Mouse (Mus musculus) urinary bladder, postnatal 36 days (tissue): Measurements from ENCODE around the gene Ube2b.

ENCODE experiments used
- DNase-seq, 2 experiments: peaks; one replicate each; pipeline ENCODE4 v3.0.0; 2022; ENCODE audit warnings: low spot score in 2 of 2, mixed read lengths in 1 of 2

The Ube2b gene

DNA sequence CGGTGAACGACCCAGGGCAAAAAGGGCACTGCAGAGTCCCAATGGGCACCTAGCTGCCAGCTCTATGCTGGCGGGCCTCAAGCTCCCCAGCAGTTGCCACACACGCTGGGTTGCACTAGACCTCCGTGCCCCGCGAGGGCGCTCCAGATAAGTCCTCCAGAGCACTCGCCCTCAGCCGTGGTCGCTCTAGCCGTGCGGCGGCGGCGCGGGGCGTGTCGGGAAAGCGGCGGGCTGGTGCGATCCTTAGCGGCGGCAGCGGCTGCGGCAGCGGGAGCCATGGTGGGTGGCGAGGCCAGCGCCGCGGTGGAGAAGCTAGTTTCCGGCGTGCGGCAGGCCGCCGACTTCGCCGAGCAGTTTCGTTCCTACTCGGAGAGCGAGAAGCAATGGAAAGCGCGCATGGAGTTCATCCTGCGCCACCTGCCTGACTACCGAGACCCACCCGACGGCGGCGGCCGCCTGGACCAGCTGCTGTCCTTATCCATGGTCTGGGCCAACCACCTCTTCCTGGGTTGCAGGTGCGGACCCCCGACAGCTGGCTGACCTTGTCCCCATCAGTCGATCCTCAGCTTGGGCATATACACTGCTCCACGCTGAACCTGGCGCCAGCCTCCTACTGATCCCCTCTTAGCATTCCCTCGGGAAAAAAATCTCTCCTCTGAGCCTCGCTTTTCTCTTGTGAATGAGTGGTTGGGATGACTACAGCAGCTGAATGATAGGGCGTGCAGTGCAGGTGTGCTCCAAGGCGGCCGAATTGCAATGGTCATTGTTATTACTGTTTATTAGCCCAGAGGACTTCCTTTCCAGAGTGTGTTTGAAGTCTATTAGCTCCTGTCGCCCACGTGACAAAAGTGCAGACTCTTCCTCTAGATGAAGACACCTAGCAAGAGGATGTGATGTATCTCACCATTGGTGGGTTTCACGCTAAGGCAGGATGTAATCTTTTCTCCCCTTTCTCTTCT is 32.8 kb downstream of the Ube2b start, which contains the start of gene Cdkn2aipnl:
Gene Cdkn2aipnl, plus strand, starts transcription at position 219 of the 959 bp plus-strand sequence.
- peak; percentile 94 to 96 for DNase-seq

DNA sequence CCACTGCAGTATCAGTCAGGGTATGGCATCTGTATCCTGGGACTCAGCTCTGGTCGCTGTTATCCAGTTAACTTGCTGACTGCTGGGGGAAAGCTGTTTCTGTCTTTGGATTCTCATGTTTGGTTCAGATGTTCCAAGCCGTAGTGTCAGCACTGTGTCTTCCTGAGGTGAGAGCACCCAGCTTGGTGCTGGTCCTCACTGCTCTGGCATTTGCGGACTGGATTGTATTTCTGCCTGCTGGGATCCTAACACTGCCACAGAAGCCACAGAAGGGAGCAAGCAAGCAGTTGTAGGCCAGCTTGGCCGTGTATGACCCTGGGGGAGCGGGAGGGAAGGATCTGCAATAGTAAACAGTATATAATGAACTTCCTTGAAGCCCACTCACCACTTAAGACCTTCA is 33.9 kb downstream of the Ube2b start:
- no peak for DNase-seq

DNA sequence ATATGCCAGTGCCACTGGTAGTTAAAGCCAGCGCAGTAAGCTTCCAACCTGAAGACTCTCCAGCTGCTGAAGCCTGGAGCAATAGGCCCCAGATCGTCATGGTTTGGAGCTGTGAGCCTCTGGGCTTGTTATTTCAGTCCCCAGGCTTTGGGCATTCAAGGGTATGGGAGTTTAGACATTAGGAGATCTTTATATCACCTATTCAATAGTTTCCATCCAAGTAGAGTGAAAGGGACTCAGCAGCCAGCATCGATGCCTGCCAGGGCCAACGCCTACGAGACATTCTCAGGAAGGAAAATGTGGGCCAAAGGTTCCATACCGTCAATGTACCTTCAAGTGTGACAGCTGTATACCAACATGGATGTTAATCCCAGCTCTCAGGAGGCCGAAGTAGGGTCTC is 38.3 kb downstream of the Ube2b start:
- no peak for DNase-seq

DNA sequence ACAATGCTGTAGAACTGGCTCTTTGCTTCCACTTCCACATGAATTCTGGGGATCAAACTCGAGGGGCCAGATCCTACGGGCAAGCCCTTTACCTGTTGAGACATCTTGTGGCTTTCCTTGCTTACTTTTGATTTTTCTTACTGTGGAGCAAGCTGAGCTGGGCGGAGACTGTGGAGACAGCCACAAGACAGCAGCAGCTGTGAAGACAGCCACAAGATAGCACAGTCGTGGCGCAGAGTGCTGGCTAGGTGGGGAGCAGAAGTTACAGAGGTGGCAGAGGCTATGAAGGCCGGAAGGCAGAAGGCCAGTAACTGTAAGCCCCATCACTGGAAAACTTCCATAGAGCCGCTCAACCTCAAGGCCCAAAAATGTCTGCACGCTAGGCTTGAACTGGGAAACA is 38.8 kb downstream of the Ube2b start:
- DNase-seq = no peak

DNA sequence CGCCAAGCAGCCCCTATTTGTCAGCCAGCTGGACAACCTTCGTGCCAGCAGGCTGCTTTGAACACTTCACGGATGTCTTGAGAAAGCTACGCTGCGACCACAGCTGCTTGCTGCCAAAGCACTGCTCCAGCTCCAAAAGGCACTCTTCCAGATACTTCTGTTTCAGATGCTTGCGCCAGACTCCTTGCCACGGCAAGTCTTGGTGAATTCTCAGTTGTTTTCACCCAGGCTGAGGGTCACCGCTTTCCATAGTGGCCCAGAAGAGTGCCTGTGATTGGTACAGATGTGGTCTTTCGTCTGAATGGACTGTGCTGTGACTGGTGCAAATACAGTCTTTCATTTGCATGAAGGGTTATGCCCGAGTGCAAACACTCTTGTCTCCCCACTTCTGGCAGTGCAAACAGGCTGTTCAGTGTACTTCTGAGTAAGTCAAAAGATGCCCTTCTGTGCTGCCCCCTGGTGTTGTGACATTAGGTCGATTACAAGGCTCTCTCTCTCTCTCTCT is 39.5 kb downstream of the Ube2b start:
- peak in 1 of 2 experiments; percentile 40 for DNase-seq

DNA sequence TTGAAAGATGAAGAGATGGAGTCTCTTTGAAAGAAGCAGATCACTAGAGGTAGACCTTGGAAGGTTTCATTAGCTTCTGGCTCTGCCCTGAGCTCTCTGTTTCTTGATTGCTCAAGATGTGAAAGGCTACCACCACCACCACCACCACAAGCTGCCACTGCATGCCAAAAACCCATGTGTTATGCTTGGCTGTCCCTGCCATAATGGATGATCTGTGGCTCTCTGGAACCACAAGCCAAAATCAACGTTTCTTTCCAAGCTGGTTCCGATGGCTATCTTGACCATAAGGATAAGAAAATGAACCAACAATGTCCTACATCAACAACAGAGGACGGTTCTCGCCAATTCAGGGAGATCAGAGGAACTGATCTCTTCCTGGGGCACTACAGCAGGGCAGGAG is 40.5 kb downstream of the Ube2b start:
- no peak for DNase-seq

DNA sequence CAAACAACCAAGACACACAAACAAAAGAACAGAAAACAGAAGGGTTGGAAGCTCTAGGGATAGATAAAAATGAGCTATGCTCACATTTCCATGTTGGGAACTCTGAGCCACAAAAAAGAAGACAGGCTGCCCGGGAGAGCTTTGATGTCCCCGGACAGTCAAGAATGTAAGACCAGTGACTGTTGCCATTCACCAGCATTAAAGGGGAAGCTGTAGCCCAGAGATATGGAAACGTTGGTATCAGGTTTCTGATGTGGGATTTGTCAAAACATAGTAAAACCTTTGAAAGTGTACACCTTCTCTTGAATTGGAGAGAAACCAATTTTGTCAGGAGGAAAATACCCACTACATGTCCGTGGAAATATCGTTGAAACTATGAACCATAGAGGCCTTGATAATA is 41.1 kb downstream of the Ube2b start:
- DNase-seq = no peak

DNA sequence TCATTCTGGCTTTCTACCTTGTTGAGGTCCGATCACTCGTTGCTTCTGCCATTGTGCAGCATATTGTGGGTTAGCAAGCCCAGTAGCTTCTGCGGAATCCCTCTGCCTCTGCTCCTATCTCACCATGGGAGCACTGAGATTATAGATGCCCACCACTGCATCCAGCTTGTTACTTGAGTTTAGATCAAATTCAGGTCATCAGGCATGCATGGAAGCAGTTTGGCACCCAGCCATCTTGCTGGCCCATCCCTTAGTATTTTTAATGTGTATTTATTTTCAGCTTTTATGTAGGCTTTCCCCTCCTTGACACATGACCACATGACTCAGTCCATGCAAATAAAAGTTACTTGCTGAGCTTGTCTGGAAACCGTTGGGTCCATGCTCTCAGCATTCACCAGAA is 42.8 kb downstream of the Ube2b start:
- DNase-seq = peak; percentile 18 to 33

DNA sequence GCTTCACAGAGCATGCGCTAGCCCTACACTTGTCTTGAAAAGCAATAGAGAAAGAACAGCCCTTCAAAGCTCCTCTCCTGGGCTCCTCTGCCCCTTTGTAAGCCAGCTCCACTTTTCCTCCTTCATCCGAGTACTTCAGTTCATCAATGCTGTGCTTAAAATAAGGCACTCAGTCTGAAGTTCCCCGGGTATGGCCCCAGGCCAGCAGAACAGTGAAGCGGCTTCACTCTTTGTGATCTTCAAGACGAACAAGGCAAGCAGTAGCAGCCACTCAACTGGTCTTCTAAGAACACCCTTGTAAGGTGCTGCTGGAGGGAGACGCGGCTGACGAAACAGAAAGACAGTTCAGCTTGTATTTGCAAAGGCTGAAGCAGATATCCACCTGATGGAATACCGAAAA is 44.5 kb downstream of the Ube2b start:
- no peak for DNase-seq

DNA sequence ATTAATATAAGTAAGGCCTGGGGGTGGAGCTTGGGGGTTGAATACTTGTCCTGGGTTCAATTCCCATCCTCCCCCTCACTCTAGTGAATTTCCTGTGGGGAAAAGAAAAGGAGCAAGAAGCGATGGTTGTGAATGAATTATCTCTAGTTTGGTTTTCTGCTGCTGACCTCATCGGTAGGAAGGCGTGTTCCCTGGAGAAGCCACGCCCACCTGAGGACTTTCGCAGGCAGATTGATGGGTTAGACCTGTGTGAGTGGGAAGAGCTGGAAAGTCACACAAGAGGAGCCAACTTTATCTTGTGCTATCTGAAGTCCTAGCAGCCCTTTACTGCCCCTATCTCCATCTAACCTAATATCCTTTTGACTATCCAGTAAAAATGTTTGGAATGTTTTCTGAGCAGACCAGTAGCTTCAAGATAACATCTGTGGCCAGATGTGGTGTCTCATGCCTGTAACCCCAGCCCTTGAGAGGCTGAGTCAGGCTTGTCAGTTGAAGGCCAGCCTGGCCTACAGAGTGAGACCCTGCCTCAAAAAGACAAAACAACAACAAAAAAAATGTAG is 48.6 kb downstream of the Ube2b start:
- no peak for DNase-seq

DNA sequence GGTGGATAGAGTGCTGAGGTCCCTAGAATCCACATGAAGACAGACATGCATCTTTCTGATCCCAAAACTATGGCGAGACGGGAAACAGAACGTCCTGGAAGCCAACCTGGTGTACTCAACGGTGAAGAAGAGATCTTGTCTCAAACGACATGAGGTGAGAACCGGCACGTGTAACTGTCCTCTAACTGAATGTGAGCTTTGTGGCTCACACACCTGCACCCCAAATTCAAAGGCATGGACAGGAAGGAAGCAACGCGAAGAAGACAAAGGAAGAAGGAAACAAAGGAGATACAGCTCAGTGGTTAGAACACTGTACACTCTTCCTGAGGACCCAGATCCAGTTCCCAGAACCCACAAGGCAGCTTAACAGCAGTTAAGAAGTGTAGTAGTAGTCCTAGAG is 50.6 kb downstream of the Ube2b start:
- no peak for DNase-seq

DNA sequence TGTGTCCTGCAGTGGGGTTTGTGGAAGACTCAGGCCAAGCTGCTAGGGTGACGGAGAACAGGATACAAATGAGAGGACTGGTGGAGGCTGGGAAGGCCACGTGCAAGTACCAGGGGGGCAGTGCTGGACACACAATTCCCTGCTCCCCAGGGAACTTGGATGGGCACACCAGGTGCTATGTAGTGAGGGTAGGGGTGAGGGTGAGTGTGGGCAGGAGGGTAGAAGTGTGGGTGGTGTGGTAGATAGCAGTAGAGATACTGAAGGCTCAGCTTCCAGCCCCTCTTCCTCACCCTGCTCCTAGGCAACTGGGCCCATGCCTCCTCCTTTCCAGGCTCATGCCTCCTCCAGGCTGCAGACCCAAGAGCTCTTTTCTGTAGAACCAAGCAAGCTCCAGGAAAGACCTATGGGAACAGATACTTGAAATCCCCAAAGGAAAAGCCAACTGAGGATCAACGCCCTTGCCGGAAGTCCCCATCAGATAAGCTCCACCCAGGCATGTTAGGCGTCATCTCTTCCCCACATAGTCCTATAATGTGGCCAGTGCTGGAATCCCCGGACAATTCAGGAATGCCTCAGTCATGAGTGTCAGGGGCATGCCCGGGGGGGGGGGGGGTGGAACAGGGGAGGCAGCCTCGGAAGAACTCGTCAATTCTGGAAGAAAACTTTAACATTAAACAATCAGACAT is 51.3 kb downstream of the Ube2b start:
- no peak for DNase-seq

DNA sequence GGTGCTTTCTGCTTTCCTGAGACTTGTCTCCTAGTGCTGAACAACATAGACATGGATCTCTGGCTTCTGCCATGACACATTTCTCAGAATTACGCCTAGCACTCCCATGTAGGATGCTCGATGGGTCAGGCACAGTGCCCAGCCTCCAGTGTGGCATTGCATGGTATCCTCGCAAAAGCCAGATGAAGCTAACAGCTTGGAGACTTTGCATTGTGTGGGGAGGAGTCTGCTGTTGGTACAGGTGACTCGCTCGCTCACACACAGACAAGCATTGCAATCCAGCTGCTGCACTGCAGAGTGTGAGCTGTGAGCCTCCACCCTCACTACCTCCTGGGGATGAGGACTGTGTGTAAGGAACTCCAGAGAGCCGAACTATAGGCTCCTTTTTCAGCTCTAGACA is 54.4 kb downstream of the Ube2b start:
- no peak for DNase-seq

DNA sequence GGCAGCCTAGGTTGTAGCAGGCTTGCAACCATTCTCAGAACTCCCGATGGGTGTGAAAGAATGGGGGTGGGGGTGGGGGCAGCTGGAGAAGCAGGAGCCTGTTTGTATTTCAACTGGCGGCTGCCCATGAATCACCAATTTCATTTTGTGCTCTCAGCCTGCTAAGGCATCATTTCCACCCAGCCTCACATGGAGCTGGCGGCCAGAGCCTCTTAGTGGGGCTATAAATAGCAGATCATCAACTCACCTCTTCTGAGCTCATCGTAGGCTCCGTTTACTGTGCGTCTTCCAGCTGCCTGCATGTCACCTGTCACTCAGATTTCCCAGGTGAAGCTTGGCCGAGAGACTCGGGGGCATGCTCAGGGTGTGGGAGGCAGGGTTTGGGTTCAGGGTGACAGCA is 55.0 kb downstream of the Ube2b start:
- no peak for DNase-seq

DNA sequence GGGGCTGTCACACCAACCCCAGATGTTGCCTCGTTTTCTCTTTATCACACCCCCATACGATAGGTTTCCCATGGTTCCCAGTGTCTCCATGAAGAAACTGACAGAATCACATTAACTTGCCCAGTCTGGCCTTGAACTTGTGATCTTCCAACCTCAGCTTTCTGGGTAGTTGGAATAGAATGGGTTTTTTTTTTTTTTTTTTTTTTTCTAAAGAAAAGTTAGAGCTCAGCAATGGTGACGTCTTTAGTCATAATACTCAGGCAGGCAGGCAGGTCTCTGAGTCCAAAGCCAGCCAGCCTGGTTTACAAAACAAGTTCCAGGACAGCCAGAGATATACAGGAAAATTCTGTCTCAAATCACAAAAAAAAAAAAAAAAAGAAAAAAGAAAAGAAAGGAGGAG is 56.3 kb downstream of the Ube2b start:
- no peak for DNase-seq

DNA sequence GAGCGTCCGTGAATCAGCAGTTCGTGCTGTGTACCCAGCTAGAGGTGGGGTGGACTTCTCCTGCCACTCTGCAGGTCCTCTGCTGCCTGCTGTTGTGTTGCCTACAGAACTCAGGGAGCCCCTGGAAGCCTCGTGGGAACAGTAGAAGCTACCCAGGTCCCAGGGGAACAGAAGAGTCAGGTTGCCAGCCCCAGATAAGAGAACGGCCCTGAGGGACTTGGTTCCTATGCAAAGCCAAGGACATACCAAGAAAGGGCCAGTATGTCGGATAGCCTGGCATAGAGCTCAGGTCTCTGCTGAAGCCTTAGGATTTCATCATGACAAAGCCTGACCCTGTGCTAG is 57.1 kb downstream of the Ube2b start:
- DNase-seq = no peak

DNA sequence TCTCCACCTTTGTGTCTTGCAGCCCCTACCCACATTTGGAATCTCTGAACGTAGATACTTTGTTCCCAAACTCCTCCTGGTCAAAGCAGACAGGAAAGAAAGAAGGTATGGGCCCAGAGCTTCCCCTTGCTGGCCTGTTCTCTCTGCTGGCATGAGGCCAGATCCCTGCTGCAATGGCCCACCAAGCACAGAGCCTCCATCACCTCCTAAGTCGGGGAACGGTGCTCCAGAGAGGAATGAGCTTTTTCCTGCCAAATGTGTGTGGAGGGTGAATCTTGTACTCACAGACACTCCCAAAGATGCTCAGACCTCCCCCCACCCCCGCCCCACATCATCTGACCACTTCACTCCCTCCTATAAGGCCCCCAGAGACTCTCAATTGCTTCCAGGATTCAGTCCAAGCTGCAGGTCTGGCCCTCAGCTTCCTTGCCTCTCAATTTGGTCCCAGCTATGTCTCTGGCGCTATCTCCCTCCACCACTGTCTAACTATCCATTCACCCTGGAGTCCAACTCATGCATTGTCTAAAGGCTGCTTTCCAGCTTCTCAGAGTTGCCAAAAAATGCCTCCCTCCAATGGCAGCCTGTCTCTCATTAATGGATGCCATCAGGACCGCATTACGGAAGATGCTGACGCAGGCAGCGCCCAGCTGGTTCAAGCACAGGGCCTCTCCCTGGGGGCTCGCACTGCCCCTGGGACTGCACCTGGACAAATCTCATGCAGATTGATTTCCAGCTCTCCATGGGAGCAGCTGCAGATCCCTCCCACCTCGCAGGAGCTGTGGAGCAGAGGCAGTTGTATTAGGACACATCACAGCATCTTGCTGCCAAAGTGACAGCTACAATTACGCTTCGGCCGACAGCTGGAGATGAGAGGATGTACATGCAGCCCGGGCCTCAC is 57.7 kb downstream of the Ube2b start:
- no peak for DNase-seq

DNA sequence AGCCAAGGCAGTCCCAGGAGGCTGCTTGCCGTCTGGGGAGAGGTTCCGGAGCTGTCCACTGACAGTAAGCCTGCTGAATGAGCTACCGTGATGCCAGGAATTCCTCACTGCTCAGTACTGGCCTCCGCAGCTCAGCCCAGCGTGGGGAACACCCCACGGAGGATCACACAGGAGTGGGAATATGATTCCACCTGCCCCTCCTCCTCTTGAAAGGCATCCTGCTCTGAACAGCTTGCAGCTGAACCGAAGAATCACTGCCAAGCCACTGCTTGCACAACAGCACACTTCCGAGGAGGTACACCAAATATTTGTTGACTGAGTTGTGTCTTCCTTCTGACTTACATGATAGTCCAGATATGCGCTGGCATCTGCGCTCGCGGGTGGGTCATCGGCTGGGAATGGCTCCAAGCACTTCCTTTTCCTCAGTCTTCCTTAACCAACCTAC is 60.0 kb downstream of the Ube2b start:
- peak; percentile 30 to 68 for DNase-seq

DNA sequence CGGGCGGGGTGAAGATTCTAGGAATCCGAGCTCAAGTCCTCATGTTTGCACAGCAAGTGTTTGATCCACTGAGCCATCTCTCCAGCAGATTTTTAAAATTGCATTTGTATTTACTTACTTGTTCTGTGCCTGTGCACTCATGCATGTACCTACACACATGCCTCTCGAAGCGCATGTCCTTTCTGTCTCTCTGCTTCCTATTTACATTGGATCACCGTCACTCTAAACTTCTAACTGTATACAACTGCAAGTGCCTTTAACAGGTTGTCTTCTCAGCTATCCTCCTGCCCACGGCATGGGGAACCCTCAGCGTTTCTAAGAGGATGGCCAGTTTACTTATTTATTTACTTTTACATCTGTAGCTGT is 61.0 kb downstream of the Ube2b start:
- DNase-seq = no peak

DNA sequence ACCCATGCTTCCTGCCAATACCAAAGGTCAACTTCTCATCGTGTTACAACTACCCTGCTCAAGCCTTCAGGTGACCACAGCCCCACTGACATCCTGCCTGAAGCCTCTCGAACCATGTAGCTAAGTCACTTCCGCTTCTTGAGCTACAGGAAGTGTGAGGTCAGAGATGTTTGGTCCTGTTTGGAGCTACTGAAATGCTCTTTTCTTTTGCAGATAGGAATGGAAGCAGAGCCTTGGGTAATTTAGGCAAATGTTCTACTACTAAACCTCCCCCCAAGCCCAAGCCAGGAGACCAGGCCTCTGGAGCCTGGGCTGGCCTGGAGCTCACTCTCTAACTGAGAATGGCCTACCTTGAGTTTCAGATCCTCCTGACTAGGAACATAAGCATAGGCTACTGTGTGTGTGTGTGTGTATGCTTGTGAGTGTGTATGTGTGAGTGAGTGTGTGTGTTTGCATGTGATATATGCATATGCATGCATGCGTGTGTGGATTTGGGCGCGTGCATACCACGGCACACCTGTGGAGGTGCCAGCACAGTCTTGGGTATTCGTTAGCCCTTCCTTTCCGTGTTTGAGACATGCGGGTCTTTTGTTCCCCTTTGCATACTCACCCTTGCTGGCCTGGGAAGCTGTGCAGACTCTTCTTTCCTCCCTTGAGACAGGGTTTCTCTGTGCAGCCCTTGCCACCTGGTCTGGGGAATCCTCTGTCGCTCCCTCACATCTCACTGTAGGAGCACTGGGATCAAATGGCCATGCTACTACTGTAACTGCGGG is 61.6 kb downstream of the Ube2b start:
- DNase-seq = no peak

DNA sequence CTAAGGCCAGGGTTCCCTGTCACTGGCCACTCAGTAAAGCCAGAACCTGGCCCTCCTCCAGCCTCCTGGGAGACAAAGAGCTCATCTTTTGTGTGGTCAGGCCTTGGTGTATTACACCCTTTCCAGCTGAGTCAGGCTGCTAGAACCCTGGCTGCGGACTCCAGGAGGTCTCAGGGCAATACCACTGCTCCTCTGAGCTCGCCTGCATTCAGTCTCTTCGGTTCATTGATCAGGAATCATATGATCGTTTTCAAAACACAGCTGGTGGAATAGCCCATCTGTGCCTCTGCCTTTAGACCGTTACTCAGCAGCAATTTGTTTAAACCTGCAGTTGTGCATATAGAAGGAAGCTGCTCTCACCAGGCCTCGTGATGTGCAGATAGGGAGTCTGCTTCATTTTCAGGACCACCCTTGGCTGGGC is 63.2 kb downstream of the Ube2b start:
- DNase-seq = no peak
